Mouse (Mus musculus): Measurements from ENCODE around the gene Psmb7. TPM values are rescaled to one million over a fixed set of nuclear protein-coding genes. Genes with fewer than 3 reads are reported as not detected.
A peak's percentile ranks its signal among the peaks of the same experiment; 100 is the strongest.

Gene Psmb7
- polyA plus RNA-seq (2016; fragmentation: Nextera tagmentation; extraction: Ambion mirVana) = 289 and 296 TPM in 2 replicates

GRCm38 (mm10) chr2:38643625-38644427, at the start of gene Psmb7:
Gene Psmb7 (minus strand): TSS chr2:38644087.
- peaks cover 14% of the 10 kb centered on the region for H3K4me1 ChIP-seq (replicated peaks)
- WGBS = 1% methylated on average over 52 of the region's 52 CpGs
- H3K9me3 ChIP-seq = no peaks in the 10 kb centered on the region
- peaks cover 35% of the 10 kb centered on the region for H3K36me3 ChIP-seq
- peak within 1 kb of the TSS; percentile 84 for H3K4me2 ChIP-seq
- H3K4me3 ChIP-seq (replicated peaks) = peak within 1 kb of the TSS; percentile 90
- H3K27ac ChIP-seq = peak within 1 kb of the TSS; percentile 77
- ATAC-seq (ENCODE audit: insufficient number of reproducible peaks, insufficient read depth, low FRiP score, low TSS enrichment, low read depth) = peak; percentile 83
- peak within 1 kb of the TSS; percentile 85 for H3K9ac ChIP-seq (replicated peaks)
- H3K27me3 ChIP-seq = no peaks in the 10 kb centered on the region

- Histone ChIP-seq H3K9ac (replicated peaks) (no peak overlapping the region), H3K4me3 (replicated peaks) (no peak overlapping the region), H3K4me2 (no peak overlapping the region), H3K27me3 (peaks cover 48% of the 10 kb centered on the region), H3K4me1 (replicated peaks) (peaks cover 16% of the 10 kb centered on the region), H3K27ac (no peak overlapping the region), H3K36me3 (no peaks in the 10 kb centered on the region), H3K9me3 (no peaks in the 10 kb centered on the region)
- ATAC-seq (ENCODE audit: insufficient number of reproducible peaks, insufficient read depth, low FRiP score, low TSS enrichment, low read depth) = no peak
- 12% methylated on average over 8 of the region's 8 CpGs for WGBS
Measured at GRCm38 (mm10) chr2:38691542-38691941, 47.7 kb upstream of the Psmb7 start.

- H3K9ac ChIP-seq (replicated peaks) = no peak overlapping the region
- no peak overlapping the region for H3K4me3 ChIP-seq (replicated peaks)
- WGBS = 74% methylated on average over 1 of the region's 1 CpGs
- ATAC-seq (ENCODE audit: insufficient number of reproducible peaks, insufficient read depth, low FRiP score, low TSS enrichment, low read depth) = no peak
- H3K27ac ChIP-seq = no peak overlapping the region
- peaks cover 33% of the 10 kb centered on the region for H3K27me3 ChIP-seq
- H3K4me1 ChIP-seq (replicated peaks) = peaks cover 16% of the 10 kb centered on the region
- H3K9me3 ChIP-seq = no peaks in the 10 kb centered on the region
- H3K36me3 ChIP-seq = no peaks in the 10 kb centered on the region
- H3K4me2 ChIP-seq = no peak overlapping the region
Measured at GRCm38 (mm10) chr2:38689881-38690280, 46.0 kb upstream of the Psmb7 start.

- Histone ChIP-seq H3K9me3 (no peaks in the 10 kb centered on the region), H3K4me3 (replicated peaks) (peak overlapping the region; percentile 41)
- 3% methylated on average over 29 of the region's 29 CpGs for WGBS
Measured at GRCm38 (mm10) chr2:38688791-38689520, 45.1 kb upstream of the Psmb7 start.

GRCm38 (mm10) chr2:38685746-38686145, 41.9 kb upstream of the Psmb7 start:
- no peak overlapping the region for H3K9ac ChIP-seq (replicated peaks)
- ATAC-seq (ENCODE audit: insufficient number of reproducible peaks, insufficient read depth, low FRiP score, low TSS enrichment, low read depth) = no peak
- H3K27ac ChIP-seq = no peak overlapping the region
- H3K4me3 ChIP-seq (replicated peaks) = no peak overlapping the region
- H3K4me2 ChIP-seq = no peak overlapping the region
- WGBS = 60% methylated on average over 3 of the region's 3 CpGs
- no peaks in the 10 kb centered on the region for H3K9me3 ChIP-seq
- H3K27me3 ChIP-seq = peaks cover 19% of the 10 kb centered on the region
- H3K4me1 ChIP-seq (replicated peaks) = peaks cover 16% of the 10 kb centered on the region
- no peaks in the 10 kb centered on the region for H3K36me3 ChIP-seq

More at GRCm38 (mm10) chr2:38688791-38689520, 45.1 kb upstream of the Psmb7 start:
- peaks cover 16% of the 10 kb centered on the region for H3K4me1 ChIP-seq (replicated peaks)
- peaks cover 28% of the 10 kb centered on the region for H3K27me3 ChIP-seq
- peak overlapping the region; percentile 56; the same call in 1 of the 2 replicates for H3K9ac ChIP-seq (replicated peaks)
- H3K4me2 ChIP-seq = peak overlapping the region; percentile 68
- peak; percentile 54; the same call in 1 of the 2 replicates for ATAC-seq (ENCODE audit: insufficient number of reproducible peaks, insufficient read depth, low FRiP score, low TSS enrichment, low read depth)
- H3K27ac ChIP-seq = no peak overlapping the region
- H3K36me3 ChIP-seq = no peaks in the 10 kb centered on the region

- 69% methylated on average over 5 of the region's 5 CpGs for WGBS
- Histone ChIP-seq H3K4me3 (replicated peaks) (no peak overlapping the region), H3K4me1 (replicated peaks) (no peaks in the 10 kb centered on the region), H3K27me3 (peaks cover 10% of the 10 kb centered on the region; the same call in 1 of the 2 replicates), H3K27ac (no peak overlapping the region), H3K9ac (replicated peaks) (no peak overlapping the region), H3K4me2 (no peak overlapping the region), H3K9me3 (no peaks in the 10 kb centered on the region), H3K36me3 (no peaks in the 10 kb centered on the region)
- ATAC-seq (ENCODE audit: insufficient number of reproducible peaks, insufficient read depth, low FRiP score, low TSS enrichment, low read depth) = no peak
Measured at GRCm38 (mm10) chr2:38683083-38683482, 39.2 kb upstream of the Psmb7 start.

GRCm38 (mm10) chr2:38682209-38682608, 38.3 kb upstream of the Psmb7 start:
- H3K4me2 ChIP-seq = no peak overlapping the region
- no peaks in the 10 kb centered on the region for H3K9me3 ChIP-seq
- no peak overlapping the region for H3K27ac ChIP-seq
- WGBS = 85% methylated on average over 5 of the region's 5 CpGs
- no peak for ATAC-seq (ENCODE audit: insufficient number of reproducible peaks, insufficient read depth, low FRiP score, low TSS enrichment, low read depth)
- H3K9ac ChIP-seq (replicated peaks) = no peak overlapping the region
- no peak overlapping the region for H3K4me3 ChIP-seq (replicated peaks)
- H3K27me3 ChIP-seq = peaks cover 9% of the 10 kb centered on the region; the same call in 1 of the 2 replicates
- no peaks in the 10 kb centered on the region for H3K4me1 ChIP-seq (replicated peaks)
- no peaks in the 10 kb centered on the region for H3K36me3 ChIP-seq

- no peaks in the 10 kb centered on the region for H3K4me1 ChIP-seq (replicated peaks)
- no peak for ATAC-seq (ENCODE audit: insufficient number of reproducible peaks, insufficient read depth, low FRiP score, low TSS enrichment, low read depth)
- H3K36me3 ChIP-seq = no peaks in the 10 kb centered on the region
- no peak overlapping the region for H3K4me3 ChIP-seq (replicated peaks)
- no peak overlapping the region for H3K9ac ChIP-seq (replicated peaks)
- no peak overlapping the region for H3K27ac ChIP-seq
- H3K4me2 ChIP-seq = no peak overlapping the region
- H3K27me3 ChIP-seq = peaks cover 10% of the 10 kb centered on the region; the same call in 1 of the 2 replicates
- no peaks in the 10 kb centered on the region for H3K9me3 ChIP-seq
Measured at GRCm38 (mm10) chr2:38678947-38679346, 35.1 kb upstream of the Psmb7 start.

- H3K9me3 ChIP-seq = no peaks in the 10 kb centered on the region
- H3K9ac ChIP-seq (replicated peaks) = no peak overlapping the region
- no peak overlapping the region for H3K27ac ChIP-seq
- WGBS = 60% methylated on average over 9 of the region's 9 CpGs
- ATAC-seq (ENCODE audit: insufficient number of reproducible peaks, insufficient read depth, low FRiP score, low TSS enrichment, low read depth) = no peak
- peaks cover 33% of the 10 kb centered on the region for H3K27me3 ChIP-seq
- no peak overlapping the region for H3K4me2 ChIP-seq
- no peak overlapping the region for H3K4me3 ChIP-seq (replicated peaks)
- H3K36me3 ChIP-seq = no peaks in the 10 kb centered on the region
- H3K4me1 ChIP-seq (replicated peaks) = no peaks in the 10 kb centered on the region
Measured at GRCm38 (mm10) chr2:38675366-38675969, 31.6 kb upstream of the Psmb7 start.

- no peaks in the 10 kb centered on the region for H3K9me3 ChIP-seq
- 60% methylated on average over 11 of the region's 11 CpGs for WGBS
- ATAC-seq (ENCODE audit: insufficient number of reproducible peaks, insufficient read depth, low FRiP score, low TSS enrichment, low read depth) = no peak
- no peaks in the 10 kb centered on the region for H3K36me3 ChIP-seq
- H3K4me1 ChIP-seq (replicated peaks) = peaks cover 7% of the 10 kb centered on the region; the same call in 1 of the 2 replicates
- no peak overlapping the region for H3K4me3 ChIP-seq (replicated peaks)
- no peak overlapping the region for H3K9ac ChIP-seq (replicated peaks)
- H3K4me2 ChIP-seq = no peak overlapping the region
- H3K27ac ChIP-seq = no peak overlapping the region
- peaks cover 49% of the 10 kb centered on the region for H3K27me3 ChIP-seq
Measured at GRCm38 (mm10) chr2:38672496-38672895, 28.6 kb upstream of the Psmb7 start.

All from limb, embryonic 12.5 days (tissue).